Mouse (Mus musculus) stomach, embryonic 16.5 days (tissue): ENCODE data around the gene Polr3c. TPM values are rescaled to one million over a fixed set of nuclear protein-coding genes. Genes with fewer than 3 reads are reported as not detected.

Source experiments
- ATAC-seq: fragments of 200-750 bp; cut with Nextera tagmentation; 2 replicates; pipeline ENCODE4 v1.8.0; 2017; ENCODE audit warnings: moderate number of reproducible peaks, moderate TSS enrichment; ENCODE audit not compliant: insufficient read depth, low FRiP score
- H3K27ac ChIP-seq: fragments of 300-500 bp; sonication (generic); 2 replicates; pipeline ENCODE4 v1.5.1; 2014; ENCODE audit warnings: low read length
- H3K27me3 ChIP-seq: fragments of 300-500 bp; sonication (generic); 2 replicates; pipeline ENCODE4 v1.6.1; 2014; ENCODE audit warnings: low read length, control low read depth, mixed read lengths; ENCODE audit not compliant: control insufficient read depth, insufficient read depth
- H3K36me3 ChIP-seq: fragments of 300-500 bp; sonication (generic); 2 replicates; pipeline ENCODE4 v1.6.1; 2014; ENCODE audit warnings: low read length; ENCODE audit not compliant: control insufficient read depth, insufficient read depth
- H3K4me1 ChIP-seq: fragments of 300-500 bp; sonication (generic); 2 replicates; pipeline ENCODE4 v1.6.1; 2014; ENCODE audit warnings: low read length, control low read depth, mixed read lengths; ENCODE audit not compliant: control insufficient read depth, insufficient read depth
- H3K4me2 ChIP-seq: fragments of 300-500 bp; sonication (generic); 2 replicates; pipeline ENCODE4 v1.6.1; 2014; ENCODE audit warnings: low read depth, low read length, mixed read lengths
- H3K4me3 ChIP-seq: fragments of 300-500 bp; sonication (generic); replicated peaks from 2 replicates; pipeline ENCODE4 v1.5.1; 2014; ENCODE audit warnings: mild to moderate bottlenecking, low read length
- H3K9ac ChIP-seq: fragments of 300-500 bp; sonication (generic); 2 replicates; pipeline ENCODE4 v1.6.1; 2014; ENCODE audit warnings: low read length
- H3K9me3 ChIP-seq: fragments of 300-500 bp; sonication (generic); replicated peaks from 2 replicates; pipeline ENCODE4 v1.6.1; 2016; ENCODE audit warnings: low read length, control low read depth; ENCODE audit not compliant: control insufficient read depth
- WGBS: fragments of 180-500 bp; shearing (Covaris S2); extraction: QIAGEN DNeasy Blood & Tissue Kit; methylation state at CpG from one replicate; pipeline ENCODE4 v1.1.7; 2014; 5-methylcytosine and 5-hydroxymethylcytosine counted together
- polyA plus RNA-seq: library from polyadenylated mRNA; unstranded; fragments of >200 nt; fragmentation: Nextera tagmentation; extraction: Ambion mirVana; gene quantifications from 2 replicates; pipeline ENCODE4 v1.2.1, GENCODE M21; 2015

Polr3c gene
- polyA plus RNA-seq, 1 experiment from 2014 or later, result 30.3 TPM

GRCm38 (mm10) chr3:96701003-96701402 is 26.4 kb downstream of the Polr3c start:
- WGBS, result 87% methylated on average over 4 of the region's 4 CpGs
- H3K36me3 ChIP-seq, result peaks cover 22% of the 10 kb centered on the region; the same call in 1 of the 2 replicates
- no peak overlapping the region for H3K4me3 ChIP-seq
- H3K27me3 ChIP-seq, result no peaks in the 10 kb centered on the region
- H3K27ac ChIP-seq, result no peak overlapping the region
- no peak overlapping the region for H3K4me2 ChIP-seq
- no peak overlapping the region for H3K9ac ChIP-seq
- no peaks in the 10 kb centered on the region for H3K9me3 ChIP-seq
- peaks cover 14% of the 10 kb centered on the region for H3K4me1 ChIP-seq
- no peak for ATAC-seq

- peaks cover 19% of the 10 kb centered on the region; the same call in 1 of the 2 replicates for H3K36me3 ChIP-seq
- no peak for ATAC-seq
- no peak overlapping the region for H3K4me3 ChIP-seq
- 62% methylated on average over 7 of the region's 7 CpGs for WGBS
- H3K4me2 ChIP-seq, result no peak overlapping the region
- peaks cover 18% of the 10 kb centered on the region for H3K4me1 ChIP-seq
- no peak overlapping the region for H3K27ac ChIP-seq
- no peaks in the 10 kb centered on the region for H3K9me3 ChIP-seq
- H3K9ac ChIP-seq, result no peak overlapping the region
- no peaks in the 10 kb centered on the region for H3K27me3 ChIP-seq
Observed at GRCm38 (mm10) chr3:96700376-96700775, 27.1 kb downstream of the Polr3c start.

GRCm38 (mm10) chr3:96698993-96699690 is 28.3 kb downstream of the Polr3c start:
- Histone ChIP-seq H3K9ac (peak overlapping the region; percentile 23; the same call in 1 of the 2 replicates), H3K27ac (no peak overlapping the region), H3K27me3 (no peaks in the 10 kb centered on the region), H3K4me2 (no peak overlapping the region), H3K4me3 (no peak overlapping the region), H3K9me3 (no peaks in the 10 kb centered on the region), H3K4me1 (peaks cover 20% of the 10 kb centered on the region), H3K36me3 (peaks cover 12% of the 10 kb centered on the region; the same call in 1 of the 2 replicates)
- 61% methylated on average over 19 of the region's 19 CpGs for WGBS
- ATAC-seq, result no peak

GRCm38 (mm10) chr3:96696766-96697732 is 30.4 kb downstream of the Polr3c start:
- no peaks in the 10 kb centered on the region for H3K27me3 ChIP-seq
- under 1% methylated on average over 83 of the region's 85 CpGs for WGBS
- peaks cover 20% of the 10 kb centered on the region for H3K4me1 ChIP-seq
- peak overlapping the region; percentile 96 for H3K9ac ChIP-seq
- H3K4me2 ChIP-seq, result peak overlapping the region; percentile 84
- peak overlapping the region; percentile 85 for H3K27ac ChIP-seq
- H3K36me3 ChIP-seq, result peaks cover 12% of the 10 kb centered on the region; the same call in 1 of the 2 replicates
- H3K4me3 ChIP-seq, result peak overlapping the region; percentile 83
- ATAC-seq, result peak; percentile 93
- no peaks in the 10 kb centered on the region for H3K9me3 ChIP-seq

GRCm38 (mm10) chr3:96696198-96696765 is 31.1 kb downstream of the Polr3c start, which contains the start of gene Pias3:
Gene Pias3 (plus strand): TSS chr3:96696384.
- WGBS, result under 1% methylated on average over 35 of the region's 35 CpGs
- Histone ChIP-seq H3K36me3 (peaks cover 12% of the 10 kb centered on the region; the same call in 1 of the 2 replicates), H3K4me2 (peak within 1 kb of the TSS; percentile 84), H3K9ac (peak within 1 kb of the TSS; percentile 96), H3K27me3 (no peaks in the 10 kb centered on the region), H3K4me3 (peak within 1 kb of the TSS; percentile 83), H3K9me3 (no peaks in the 10 kb centered on the region), H3K4me1 (peaks cover 20% of the 10 kb centered on the region), H3K27ac (peak within 1 kb of the TSS; percentile 85)
- ATAC-seq, result peak; percentile 91

- ATAC-seq, result no peak
- Histone ChIP-seq H3K27me3 (no peaks in the 10 kb centered on the region), H3K27ac (no peak overlapping the region), H3K4me2 (no peak overlapping the region), H3K9me3 (no peaks in the 10 kb centered on the region), H3K9ac (no peak overlapping the region), H3K4me1 (peaks cover 16% of the 10 kb centered on the region), H3K4me3 (no peak overlapping the region), H3K36me3 (no peaks in the 10 kb centered on the region)
- WGBS, result 65% methylated on average over 1 of the region's 1 CpGs
Observed at GRCm38 (mm10) chr3:96693579-96693978, 33.8 kb downstream of the Polr3c start.

- Histone ChIP-seq H3K36me3 (no peaks in the 10 kb centered on the region), H3K4me3 (no peak overlapping the region), H3K4me2 (0 out of 2 replicates have a peak overlapping the region, but pooled peaks have one; percentile 12), H3K27me3 (no peaks in the 10 kb centered on the region), H3K9ac (no peak overlapping the region; the same call in 1 of the 2 replicates), H3K4me1 (peaks cover 8% of the 10 kb centered on the region), H3K9me3 (no peaks in the 10 kb centered on the region), H3K27ac (peak overlapping the region; percentile 23; the same call in 1 of the 2 replicates)
- ATAC-seq, result no peak
- WGBS, result 12% methylated on average over 3 of the region's 3 CpGs
Observed at GRCm38 (mm10) chr3:96692506-96692905, 34.9 kb downstream of the Polr3c start.

- H3K9me3 ChIP-seq, result no peaks in the 10 kb centered on the region
- H3K36me3 ChIP-seq, result no peaks in the 10 kb centered on the region
- no peaks in the 10 kb centered on the region; the same call in 1 of the 2 replicates for H3K27me3 ChIP-seq
- no peak overlapping the region for H3K4me3 ChIP-seq
- H3K4me1 ChIP-seq, result peaks cover 2% of the 10 kb centered on the region; the same call in 1 of the 2 replicates
- 55% methylated on average over 3 of the region's 3 CpGs for WGBS
- ATAC-seq, result no peak
- H3K27ac ChIP-seq, result no peak overlapping the region
- no peak overlapping the region for H3K4me2 ChIP-seq
- no peak overlapping the region for H3K9ac ChIP-seq
Observed at GRCm38 (mm10) chr3:96690298-96690697, 37.1 kb downstream of the Polr3c start.
